Mouse (Mus musculus) activated CD4-positive, CD25-positive, alpha-beta regulatory T cell, adult 9 weeks (primary cell): ENCODE results near the gene Zdhhc25. TPM values are rescaled to one million over a fixed set of nuclear protein-coding genes. Genes with fewer than 3 reads are reported as not detected.

ENCODE experiments used
- polyA plus RNA-seq: library from polyadenylated mRNA; unstranded; fragments of 100-300 nt; shearing (Covaris generic); gene quantifications from one replicate; pipeline ENCODE4 v1.2.1, GENCODE M21; 2017

Gene Zdhhc25
- polyA plus RNA-seq, result not detected

DNA sequence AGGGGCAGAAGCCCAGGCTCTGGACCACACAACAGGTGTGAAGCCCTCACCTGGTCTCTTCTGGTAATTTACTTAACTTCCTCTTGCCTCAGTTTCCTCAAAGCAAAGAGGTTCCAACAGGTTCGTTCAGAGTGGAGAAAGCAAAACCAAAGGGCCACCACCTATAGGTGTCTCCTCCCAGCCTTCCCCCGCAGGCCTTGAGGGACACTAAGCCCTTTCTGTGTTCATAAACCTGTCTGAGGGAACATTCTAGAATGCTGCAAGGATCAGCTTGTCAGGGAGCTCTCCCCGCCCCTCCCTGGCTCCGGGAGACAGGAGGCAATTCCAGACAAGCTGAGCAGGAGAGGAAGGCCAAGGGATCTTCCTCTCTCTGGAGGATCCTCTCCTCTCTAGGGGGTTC, at the start of gene Zdhhc25:
Gene Zdhhc25, plus strand, starts transcription at position 301 of the 400 bp plus-strand sequence.

Other genes starting within 250 kb of the Zdhhc25 start
- 12.1 TPM for gene Brd1, start 133.9 kb downstream of the Zdhhc25 start, polyA plus RNA-seq
- gene Zbed4, start 151.4 kb downstream of the Zdhhc25 start, polyA plus RNA-seq, result 3.5 TPM
- gene Alg12, start 219.0 kb downstream of the Zdhhc25 start, polyA plus RNA-seq, result 16.0 TPM
- 24.0 TPM for gene Creld2, start 219.3 kb downstream of the Zdhhc25 start, polyA plus RNA-seq